Mouse (Mus musculus): ENCODE data around the gene Plac1. TPM values are rescaled to one million over a fixed set of nuclear protein-coding genes. Genes with fewer than 3 reads are reported as not detected.
A peak's percentile ranks its signal among the peaks of the same experiment; 100 is the strongest.

Plac1 gene
- polyA plus RNA-seq, 1 experiment from 2014 or later: 11.7 TPM

MicroRNAs encoded within 50 kb of the gene (microRNA counts, 519-probe panel; counts per million panel counts)
- microRNA mmu-miR-322: 8,224 counts per million, percentile 97 among the panel's probes with 10 or more counts
- 5,112 counts per million, percentile 57 among the panel's probes with 10 or more counts for microRNA mmu-miR-351
- not detected for microRNA mmu-miR-450a-3p
- microRNA mmu-miR-450a-5p: 6,586 counts per million, percentile 83 among the panel's probes with 10 or more counts
- 4,890 counts per million, percentile 52 among the panel's probes with 10 or more counts for microRNA mmu-miR-450b-3p
- 3,603 counts per million, percentile 24 among the panel's probes with 10 or more counts for microRNA mmu-miR-450b-5p
- microRNA mmu-miR-503: 5,534 counts per million, percentile 67 among the panel's probes with 10 or more counts
- 3,907 counts per million, percentile 29 among the panel's probes with 10 or more counts for microRNA mmu-miR-542-3p
- microRNA mmu-miR-542-5p: 5,861 counts per million, percentile 76 among the panel's probes with 10 or more counts

Small RNA genes lying within 50 kb of the gene (microRNA-seq; reads per million reads assigned to microRNA genes)
- gene Mir322 (95,029 reads per million, percentile 100 among the genes with 10 or more reads in this experiment), gene Mir351 (39,079 reads per million, percentile 99 among the genes with 10 or more reads in this experiment), gene Mir450-1 (92.2 reads per million, percentile 51 among the genes with 10 or more reads in this experiment), gene Mir450-2 (42.9 reads per million, percentile 41 among the genes with 10 or more reads in this experiment), gene Mir450b (1,146 reads per million, percentile 80 among the genes with 10 or more reads in this experiment), gene Mir503 (3,679 reads per million, percentile 90 among the genes with 10 or more reads in this experiment), gene Mir542 (3,268 reads per million, percentile 89 among the genes with 10 or more reads in this experiment)

Other genes starting within 250 kb of the Plac1 start
- gene Fam122b, start 29.7 kb upstream of the Plac1 start, polyA plus RNA-seq (2016; fragmentation: Nextera tagmentation; extraction: Ambion mirVana): 25.6 and 27.1 TPM in 2 replicates
- not detected in 2 replicates for gene Fam122c, start 33.3 kb upstream of the Plac1 start, polyA plus RNA-seq (2016; fragmentation: Nextera tagmentation; extraction: Ambion mirVana)
- 49.2 and 51.2 TPM in 2 replicates for gene Mospd1, start 130.4 kb upstream of the Plac1 start, polyA plus RNA-seq (2016; fragmentation: Nextera tagmentation; extraction: Ambion mirVana)
- not detected in 2 replicates for gene Etd, start 194.8 kb upstream of the Plac1 start, polyA plus RNA-seq (2016; fragmentation: Nextera tagmentation; extraction: Ambion mirVana)